Mouse (Mus musculus): Measurements from ENCODE around the gene 3110001I22Rik.
A peak's percentile ranks its signal among the peaks of the same experiment; 100 is the strongest.
"Not testable (repeated sequence)": the region's sequence is repeated elsewhere in the genome, so short reads cannot be mapped to it uniquely, and the experiment has no call there.

- TF ChIP-seq CTCF (IDR thresholded peaks at IDR 0.05; ENCODE audit: low read depth) = peak; percentile 57
- not testable (repeated sequence) for TF ChIP-seq EP300 (optimal IDR thresholded peaks at IDR 0.05)
Observed at GRCm38 (mm10) chr16:13638198-13638597, 33.5 kb upstream of the 3110001I22Rik start.

All from stomach, postnatal 0 days (tissue).